Mouse (Mus musculus): ENCODE results near the gene Rnf5.

DNA sequence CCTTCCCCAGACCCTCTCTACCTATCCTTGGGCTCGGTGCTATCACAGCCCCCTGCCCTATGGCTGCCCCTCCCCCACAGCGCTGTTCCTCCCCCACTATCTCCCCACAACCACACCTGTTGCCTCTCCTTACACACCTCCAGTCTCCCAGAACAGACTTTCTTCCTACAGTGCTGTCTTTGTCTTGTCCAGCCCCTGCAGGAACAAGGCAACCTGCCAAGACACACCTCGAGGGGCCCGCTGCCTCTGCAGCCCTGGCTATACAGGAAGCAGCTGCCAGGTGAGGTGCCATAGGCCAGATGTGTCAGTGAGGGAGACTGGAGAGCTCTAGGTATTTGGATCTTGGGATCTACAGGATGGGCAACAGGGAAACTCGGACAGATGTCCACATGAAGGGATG is 26.9 kb downstream of the Rnf5 start:
- TF ChIP-seq POLR2A (IDR thresholded peaks at IDR 0.05; ENCODE audit: control insufficient read depth, extremely low read depth, insufficient read depth, low read length, poor library complexity): no peak
- no peak for TF ChIP-seq CTCF (IDR thresholded peaks at IDR 0.05; ENCODE audit: borderline replicate concordance, control insufficient read depth, extremely low read depth, insufficient read depth, low read length, poor library complexity)
